Mouse (Mus musculus) spleen, postnatal 4 days (tissue): ENCODE measurements around the gene Helq.

Experiments
- DNase-seq, 2 experiments: peaks; one replicate each; pipeline ENCODE4 v3.0.0; 2022; ENCODE audit warnings: low spot score in 2 of 2

The Helq gene

GRCm38 (mm10) chr5:100798165-100798860 is at the start of gene Helq, which contains the start of gene Mrps18c:
Gene Helq (minus strand): TSS chr5:100798598.
Gene Mrps18c (plus strand): TSS chr5:100798627.
- DNase-seq, result peak; percentile 91 to 95

GRCm38 (mm10) chr5:100847143-100847542 is 48.7 kb upstream of the Helq start:
- no peak for DNase-seq

DNA sequence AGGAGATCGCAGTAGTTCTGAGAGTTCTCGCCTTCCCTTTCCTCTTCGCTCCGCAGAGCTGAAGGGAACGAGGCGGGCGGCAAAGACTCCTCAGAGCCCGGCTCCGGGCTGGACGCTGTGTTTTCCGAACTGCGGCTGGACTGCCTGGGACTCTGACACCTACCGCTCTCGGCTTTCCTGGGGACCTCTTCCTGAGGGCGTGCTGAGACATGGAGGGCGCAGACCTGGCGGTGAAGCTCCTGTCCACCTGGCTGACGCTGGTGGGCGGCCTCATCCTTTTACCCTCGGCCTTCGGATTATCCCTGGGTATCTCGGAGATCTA is 48.2 kb upstream of the Helq start:
- no peak for DNase-seq

- DNase-seq, result peak; percentile 47 to 80
Measured at GRCm38 (mm10) chr5:100845848-100846598, 47.6 kb upstream of the Helq start.

GRCm38 (mm10) chr5:100845485-100845847 is 47.1 kb upstream of the Helq start, which contains the start of gene Gpat3:
Gene Gpat3 (plus strand): TSS chr5:100845713.
- DNase-seq, result no peak

DNA sequence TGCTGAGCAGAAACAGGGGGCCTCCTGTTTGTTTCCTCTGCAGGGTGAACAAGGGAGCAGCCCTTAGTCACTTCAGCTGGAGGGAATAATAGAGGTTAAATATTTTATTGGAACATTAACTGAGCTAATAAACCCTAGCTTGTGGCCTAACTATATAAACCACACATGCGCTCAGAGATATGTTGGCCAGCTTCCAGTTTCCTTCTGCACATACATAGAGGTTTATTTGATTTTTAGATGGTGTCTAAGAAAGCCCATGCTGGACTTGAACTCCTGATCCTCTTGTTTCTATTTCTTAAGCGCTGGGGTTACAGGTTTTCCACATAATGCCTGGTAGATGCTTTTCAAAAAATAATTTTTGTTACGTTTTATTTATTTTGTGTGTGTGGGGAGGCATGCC is 46.1 kb upstream of the Helq start:
- no peak for DNase-seq

GRCm38 (mm10) chr5:100837907-100838306 is 39.5 kb upstream of the Helq start:
- no peak for DNase-seq

- no peak for DNase-seq
Measured at GRCm38 (mm10) chr5:100835862-100836538, 37.6 kb upstream of the Helq start.

- no peak for DNase-seq
Measured at GRCm38 (mm10) chr5:100833841-100834240, 35.4 kb upstream of the Helq start.

DNA sequence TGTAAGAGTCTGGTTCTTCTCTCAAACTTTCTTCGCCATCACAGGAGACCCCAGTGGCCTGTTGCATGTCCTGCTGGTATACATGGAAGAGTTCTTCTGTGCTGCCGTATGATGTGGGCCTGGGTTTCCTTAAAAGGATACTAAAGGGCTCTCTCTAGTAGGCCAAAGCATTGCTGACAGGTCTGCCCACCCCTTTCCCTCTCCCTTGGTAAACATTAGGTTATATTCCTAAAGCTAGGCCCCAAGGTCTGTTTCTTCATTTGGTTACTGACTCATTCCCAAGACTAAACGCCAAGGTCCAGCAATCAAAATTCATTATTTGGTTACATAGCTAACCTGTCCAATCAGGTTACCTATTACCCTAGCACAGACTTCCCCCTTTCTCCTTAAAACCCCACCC is 34.3 kb upstream of the Helq start:
- no peak for DNase-seq

- no peak for DNase-seq
Measured at GRCm38 (mm10) chr5:100828701-100829100, 30.3 kb upstream of the Helq start.

DNA sequence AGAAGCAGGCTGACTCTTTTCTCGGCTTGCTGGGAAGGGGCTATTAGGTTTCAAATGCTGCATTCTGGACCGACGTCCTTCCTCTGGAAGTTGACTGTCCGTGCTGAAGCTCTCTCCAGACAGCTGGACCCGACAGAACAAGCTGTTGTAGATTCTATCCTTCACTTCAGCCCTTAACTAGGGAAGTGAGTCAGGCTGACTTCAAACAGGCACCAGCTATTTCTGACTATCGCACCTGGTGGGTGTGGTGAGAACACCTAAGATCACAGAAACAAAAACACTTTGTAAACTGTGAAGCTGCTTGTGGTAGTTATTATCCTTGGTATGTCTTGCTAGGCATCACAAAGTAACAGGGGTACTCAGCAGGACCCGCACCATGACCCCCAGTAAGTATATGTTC is 28.1 kb upstream of the Helq start:
- no peak for DNase-seq

DNA sequence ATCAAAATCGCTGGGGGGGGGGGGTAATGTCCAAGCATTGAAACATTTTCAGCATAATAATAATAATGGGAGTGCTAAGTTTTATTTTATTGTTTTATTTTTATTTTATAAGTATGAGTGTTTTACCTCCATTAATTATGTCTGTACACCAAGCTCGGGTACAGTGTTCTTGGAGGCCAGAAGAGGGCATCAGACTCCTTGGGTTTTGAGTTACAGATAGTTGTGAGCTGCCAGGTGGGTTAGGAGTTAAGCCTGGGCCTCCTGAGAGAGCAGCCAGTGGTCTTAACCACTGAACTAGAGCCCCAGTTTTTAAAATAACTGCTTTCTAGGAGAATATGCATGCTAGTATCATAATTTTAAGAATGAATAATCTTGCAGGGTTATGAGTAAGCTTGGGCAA is 27.6 kb upstream of the Helq start:
- no peak for DNase-seq

- DNase-seq, result no peak
Measured at GRCm38 (mm10) chr5:100822826-100823225, 24.4 kb upstream of the Helq start.

- no peak for DNase-seq
Measured at GRCm38 (mm10) chr5:100821375-100821774, 23.0 kb upstream of the Helq start.

GRCm38 (mm10) chr5:100820483-100821184 is 22.2 kb upstream of the Helq start, which contains the start of gene Abraxas1:
Gene Abraxas1 (minus strand): TSS chr5:100820965.
- peak; percentile 89 to 93 for DNase-seq

DNA sequence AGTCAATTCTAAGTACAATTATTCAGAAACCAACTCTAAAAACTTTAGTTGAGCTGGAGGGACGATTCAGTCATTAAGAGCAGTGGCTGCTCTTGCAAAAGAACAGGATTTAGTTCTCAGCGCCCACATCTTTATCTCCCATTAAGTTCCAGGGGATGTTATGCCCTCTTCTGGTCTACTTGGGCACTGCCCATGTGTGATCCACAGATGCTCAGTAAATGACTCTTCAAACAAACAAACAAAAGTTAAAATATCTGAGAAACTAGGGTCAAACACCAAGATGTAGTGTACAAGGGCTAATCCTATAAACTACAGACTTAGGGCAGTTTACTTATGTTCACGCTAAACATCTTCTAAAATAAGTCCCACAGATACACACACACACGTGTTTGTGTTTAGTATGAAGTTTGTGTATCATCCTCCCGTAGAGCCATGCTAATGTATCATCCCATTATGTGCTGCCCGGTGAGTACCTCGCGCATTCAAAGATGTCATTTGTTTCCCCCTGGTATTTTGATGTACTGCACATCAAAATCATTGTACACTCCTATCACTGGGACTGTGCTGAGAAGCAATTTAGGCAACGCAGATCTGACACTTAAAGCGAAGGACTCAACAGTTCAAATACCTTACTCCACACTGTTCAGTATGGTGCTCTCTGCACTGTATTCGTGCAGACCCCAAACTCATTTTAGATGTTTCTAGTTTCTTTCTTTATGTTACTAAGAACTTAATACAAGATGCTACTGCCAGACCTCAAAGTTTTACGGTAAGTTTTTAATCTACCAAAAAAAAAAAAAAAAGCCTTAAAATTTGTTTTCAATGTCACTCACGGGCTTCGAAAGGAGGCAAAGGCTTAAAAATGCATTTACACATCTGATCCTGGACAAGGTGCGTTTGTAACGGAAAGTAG is 21.4 kb upstream of the Helq start:
- DNase-seq, result no peak

DNA sequence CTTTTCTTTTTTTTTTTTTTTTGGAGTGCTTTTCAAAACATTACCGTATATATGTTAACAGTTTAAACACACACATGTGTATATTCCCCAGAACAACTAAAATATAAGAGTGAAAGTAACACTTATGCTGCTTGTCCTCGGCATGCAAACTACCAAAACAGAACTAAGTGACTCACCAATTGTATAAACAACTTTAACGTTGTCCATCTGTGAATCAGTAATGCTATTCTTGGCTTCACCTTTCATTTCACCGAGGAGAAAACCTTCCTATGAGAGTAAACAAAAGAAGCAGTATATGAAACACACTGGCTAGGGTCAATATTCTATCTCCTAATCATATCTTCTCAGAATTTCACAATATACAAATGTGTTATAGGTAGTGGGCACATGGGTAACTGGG is 19.9 kb upstream of the Helq start:
- DNase-seq, result no peak

DNA sequence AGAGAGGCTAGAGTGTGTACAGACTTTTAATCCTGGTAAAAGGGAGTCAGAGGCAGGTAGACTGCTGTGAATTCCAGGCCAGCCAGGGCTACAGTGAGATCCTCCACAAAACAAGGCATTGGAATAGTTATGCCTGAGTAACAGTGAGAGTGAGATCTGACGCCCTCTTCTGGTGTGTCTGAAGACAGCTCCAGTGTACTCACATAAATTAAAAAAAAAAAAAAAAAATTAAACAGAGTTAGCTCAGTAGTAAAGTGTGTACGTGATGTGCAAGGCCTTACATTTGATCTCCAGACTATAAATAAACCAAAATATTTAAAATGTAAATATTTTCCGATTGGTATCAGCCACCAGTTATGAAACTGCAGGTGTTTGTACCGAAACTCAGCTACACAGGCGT is 4.3 kb downstream of the Helq start:
- DNase-seq, result no peak

GRCm38 (mm10) chr5:100792261-100792660 is 6.1 kb downstream of the Helq start:
- DNase-seq, result no peak

- DNase-seq, result no peak
Measured at GRCm38 (mm10) chr5:100787527-100787926, 10.9 kb downstream of the Helq start.
